Mouse (Mus musculus) liver, embryonic 18 days (tissue): ENCODE data around the gene A430089I19Rik. TPM values are rescaled to one million over a fixed set of nuclear protein-coding genes. Genes with fewer than 3 reads are reported as not detected.

Source experiments
- polyA plus RNA-seq: library from polyadenylated mRNA; depleted of rRNA; stranded (reverse); fragments of >200 nt; gene quantifications from 2 replicates; pipeline ENCODE4 v1.2.3, GENCODE M21; 2012; rRNA removed

The A430089I19Rik gene
- 0.04 TPM in 1 of 2 replicates, not detected in the other for polyA plus RNA-seq

GRCm38 (mm10) chr5:94306696-94307095 is at the start of gene A430089I19Rik:
TSS of gene A430089I19Rik (minus strand) at chr5:94306796.

GRCm38 (mm10) chr5:94339449-94339848 is 32.9 kb upstream of the A430089I19Rik start, which contains the start of gene AA792892:
TSS of gene AA792892 (plus strand) at chr5:94339749.

GRCm38 (mm10) chr5:94314135-94314534 is 7.5 kb upstream of the A430089I19Rik start, which contains the start of gene Gm6502:
TSS of gene Gm6502 (plus strand) at chr5:94314435.

Other genes starting within 250 kb of the A430089I19Rik start
- gene BC061212, start 236.3 kb downstream of the A430089I19Rik start, polyA plus RNA-seq, result not detected in 2 replicates
- not detected in 2 replicates for gene Gm6351, start 230.4 kb downstream of the A430089I19Rik start, polyA plus RNA-seq
- gene Gm3106, start 88.8 kb downstream of the A430089I19Rik start, polyA plus RNA-seq, result not detected in 2 replicates
- not detected in 2 replicates for gene Gm6502, start 7.6 kb upstream of the A430089I19Rik start, polyA plus RNA-seq
- not detected in 2 replicates for gene AA792892, start 33.0 kb upstream of the A430089I19Rik start, polyA plus RNA-seq
- gene Gm7682, start 139.0 kb upstream of the A430089I19Rik start, polyA plus RNA-seq, result not detected in 2 replicates
- not detected in 2 replicates for gene Gm3139, start 219.5 kb upstream of the A430089I19Rik start, polyA plus RNA-seq